Mouse (Mus musculus): Measurements from ENCODE around the gene Mxra7.
A peak's percentile ranks its signal among the peaks of the same experiment; 100 is the strongest.

Gene Mxra7

DNA sequence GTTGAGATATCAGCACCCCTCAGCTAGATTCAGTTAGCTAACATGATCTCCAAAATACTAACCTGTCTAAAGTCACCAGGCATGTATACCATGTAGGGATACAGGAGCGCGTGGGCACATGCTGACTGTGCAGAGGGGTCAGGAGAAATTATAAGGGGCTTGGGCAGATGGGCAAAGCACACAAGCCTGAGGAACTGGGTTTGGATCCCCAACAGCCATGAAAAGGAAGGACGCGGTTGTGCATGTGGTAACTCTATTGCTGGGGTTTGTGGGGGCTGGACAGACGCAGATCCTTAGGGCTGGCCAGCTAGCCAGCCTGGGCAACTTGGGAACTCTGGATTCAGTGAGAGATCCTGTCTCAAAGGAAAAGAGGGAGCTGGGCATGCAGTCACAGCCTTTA is 10.3 kb downstream of the Mxra7 start:
- Histone ChIP-seq H3K9me3 (ENCODE audit: low read length) (no peaks in the 10 kb centered on the region), H3K27me3 (ENCODE audit: insufficient read depth, low read length) (peaks cover 7% of the 10 kb centered on the region; the same call in 1 of the 2 replicates), H3K4me1 (replicated peaks; ENCODE audit: low read depth, low read length) (peaks cover 54% of the 10 kb centered on the region), H3K36me3 (ENCODE audit: insufficient read depth, low read length) (no peaks in the 10 kb centered on the region), H3K4me3 (replicated peaks; ENCODE audit: low read length) (no peak overlapping the region)
- TF ChIP-seq NANOG (IDR thresholded peaks at IDR 0.05; ENCODE audit: borderline replicate concordance, low read length) (no peak), POU5F1 (IDR thresholded peaks at IDR 0.05; ENCODE audit: borderline replicate concordance, low read length) (no peak), CTCF (conservative IDR thresholded peaks at IDR 0.05; ENCODE audit: low read length) (no peak)

GRCm38 (mm10) chr11:116816769-116817168 is 11.1 kb downstream of the Mxra7 start:
- TF ChIP-seq NANOG (IDR thresholded peaks at IDR 0.05; ENCODE audit: borderline replicate concordance, low read length) = no peak
- no peak for TF ChIP-seq CTCF (conservative IDR thresholded peaks at IDR 0.05; ENCODE audit: low read length)
- no peak for TF ChIP-seq POU5F1 (IDR thresholded peaks at IDR 0.05; ENCODE audit: borderline replicate concordance, low read length)
- H3K27me3 ChIP-seq (ENCODE audit: insufficient read depth, low read length) = peaks cover 7% of the 10 kb centered on the region; the same call in 1 of the 2 replicates
- H3K36me3 ChIP-seq (ENCODE audit: insufficient read depth, low read length) = no peaks in the 10 kb centered on the region
- peaks cover 56% of the 10 kb centered on the region for H3K4me1 ChIP-seq (replicated peaks; ENCODE audit: low read depth, low read length)
- no peaks in the 10 kb centered on the region for H3K9me3 ChIP-seq (ENCODE audit: low read length)
- H3K4me3 ChIP-seq (replicated peaks; ENCODE audit: low read length) = no peak overlapping the region

DNA sequence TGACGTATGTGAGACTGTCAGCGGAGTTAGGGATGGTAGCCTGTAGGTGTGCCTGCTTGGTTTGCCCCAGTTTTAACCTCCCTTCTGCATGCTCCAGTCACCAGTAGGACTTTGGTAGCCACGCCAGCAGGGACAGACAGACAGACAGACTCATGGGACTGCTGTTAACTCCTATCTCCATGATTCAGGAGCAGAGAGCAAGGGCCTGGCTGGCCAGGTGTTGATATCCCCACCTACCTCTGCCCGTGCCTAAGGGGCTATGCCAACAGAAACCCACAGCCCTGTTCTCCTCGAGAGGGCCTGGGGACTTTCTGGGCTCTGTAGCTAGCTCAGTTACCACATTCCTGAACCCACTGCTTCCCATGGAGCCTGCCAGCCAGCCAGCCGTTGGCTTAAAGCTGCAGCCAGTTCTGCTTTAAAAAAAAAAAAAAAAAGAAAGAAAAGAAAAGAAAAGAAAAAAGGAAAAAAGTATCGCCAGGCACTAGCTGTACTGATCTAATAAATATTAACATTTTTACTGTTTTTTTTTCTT is 12.9 kb downstream of the Mxra7 start:
- Histone ChIP-seq H3K4me1 (replicated peaks; ENCODE audit: low read depth, low read length) (peaks cover 71% of the 10 kb centered on the region), H3K4me3 (replicated peaks; ENCODE audit: low read length) (peak overlapping the region; percentile 57), H3K27me3 (ENCODE audit: insufficient read depth, low read length) (peaks cover 13% of the 10 kb centered on the region), H3K9me3 (ENCODE audit: low read length) (no peaks in the 10 kb centered on the region), H3K36me3 (ENCODE audit: insufficient read depth, low read length) (no peaks in the 10 kb centered on the region)
- TF ChIP-seq CTCF (conservative IDR thresholded peaks at IDR 0.05; ENCODE audit: low read length) (no peak), POU5F1 (IDR thresholded peaks at IDR 0.05; ENCODE audit: borderline replicate concordance, low read length) (no peak), NANOG (IDR thresholded peaks at IDR 0.05; ENCODE audit: borderline replicate concordance, low read length) (no peak)

- TF ChIP-seq POU5F1 (IDR thresholded peaks at IDR 0.05; ENCODE audit: borderline replicate concordance, low read length) (no peak), CTCF (conservative IDR thresholded peaks at IDR 0.05; ENCODE audit: low read length) (no peak), NANOG (IDR thresholded peaks at IDR 0.05; ENCODE audit: borderline replicate concordance, low read length) (no peak)
- peaks cover 73% of the 10 kb centered on the region for H3K4me1 ChIP-seq (replicated peaks; ENCODE audit: low read depth, low read length)
- H3K9me3 ChIP-seq (ENCODE audit: low read length) = no peaks in the 10 kb centered on the region
- peak overlapping the region; percentile 57 for H3K4me3 ChIP-seq (replicated peaks; ENCODE audit: low read length)
- H3K36me3 ChIP-seq (ENCODE audit: insufficient read depth, low read length) = no peaks in the 10 kb centered on the region
- H3K27me3 ChIP-seq (ENCODE audit: insufficient read depth, low read length) = peaks cover 19% of the 10 kb centered on the region
Measured at GRCm38 (mm10) chr11:116814076-116814883, 13.6 kb downstream of the Mxra7 start.

GRCm38 (mm10) chr11:116813610-116814009 is 14.2 kb downstream of the Mxra7 start:
- Histone ChIP-seq H3K27me3 (ENCODE audit: insufficient read depth, low read length) (peaks cover 19% of the 10 kb centered on the region), H3K9me3 (ENCODE audit: low read length) (no peaks in the 10 kb centered on the region), H3K4me1 (replicated peaks; ENCODE audit: low read depth, low read length) (peaks cover 74% of the 10 kb centered on the region), H3K36me3 (ENCODE audit: insufficient read depth, low read length) (no peaks in the 10 kb centered on the region), H3K4me3 (replicated peaks; ENCODE audit: low read length) (peak overlapping the region; percentile 57)
- TF ChIP-seq CTCF (conservative IDR thresholded peaks at IDR 0.05; ENCODE audit: low read length) (no peak), POU5F1 (IDR thresholded peaks at IDR 0.05; ENCODE audit: borderline replicate concordance, low read length) (no peak), NANOG (IDR thresholded peaks at IDR 0.05; ENCODE audit: borderline replicate concordance, low read length) (no peak)

- Histone ChIP-seq H3K9me3 (ENCODE audit: low read length) (no peaks in the 10 kb centered on the region), H3K36me3 (ENCODE audit: insufficient read depth, low read length) (no peaks in the 10 kb centered on the region), H3K4me1 (replicated peaks; ENCODE audit: low read depth, low read length) (peaks cover 77% of the 10 kb centered on the region), H3K4me3 (replicated peaks; ENCODE audit: low read length) (peak overlapping the region; percentile 57), H3K27me3 (ENCODE audit: insufficient read depth, low read length) (peaks cover 19% of the 10 kb centered on the region)
- TF ChIP-seq NANOG (IDR thresholded peaks at IDR 0.05; ENCODE audit: borderline replicate concordance, low read length) = no peak
Measured at GRCm38 (mm10) chr11:116812793-116813529, 14.9 kb downstream of the Mxra7 start.

DNA sequence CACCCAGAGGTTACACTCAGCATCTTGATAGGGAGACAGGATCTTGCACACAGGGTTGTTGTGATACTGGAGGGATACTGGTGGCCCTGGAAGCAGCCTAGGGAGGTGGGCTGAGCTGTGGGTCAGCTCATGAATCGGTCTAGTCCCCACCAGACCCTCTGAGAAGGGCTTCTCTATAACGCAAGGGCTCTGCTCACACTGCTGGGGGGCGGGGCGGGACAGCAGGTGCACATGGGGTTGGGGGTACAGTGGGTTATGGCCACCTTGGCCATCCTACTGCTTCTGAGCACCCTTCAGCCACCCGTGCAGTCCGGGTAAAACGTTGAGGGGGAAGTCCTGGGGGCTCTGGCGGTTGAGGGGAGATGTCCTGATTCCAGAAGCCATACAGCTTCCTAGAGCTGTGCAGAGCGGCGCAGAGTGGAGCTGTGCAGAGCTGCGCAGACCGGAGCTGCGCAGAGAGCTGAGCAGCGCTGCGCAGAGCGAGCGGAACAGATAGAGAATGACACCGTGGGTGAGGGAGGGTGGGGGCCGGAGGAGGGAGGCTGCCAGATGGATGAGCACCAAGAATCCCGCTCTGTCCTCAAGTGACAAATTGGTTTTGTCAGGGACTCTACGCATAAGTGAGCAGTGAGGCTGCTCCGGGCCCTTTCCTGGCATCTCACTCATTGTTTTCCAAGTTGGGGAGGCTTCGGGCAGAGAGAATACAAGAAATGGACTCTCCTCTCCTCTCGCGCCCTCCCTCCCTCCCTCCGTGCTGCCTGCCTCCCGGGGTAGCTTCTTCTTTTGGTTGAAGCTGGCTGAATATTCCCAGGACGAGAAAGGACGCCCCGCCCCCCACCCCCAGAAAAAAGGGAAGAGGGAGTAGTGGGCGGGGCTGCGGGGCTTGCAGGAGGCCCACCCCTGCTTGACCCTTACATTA is 16.6 kb downstream of the Mxra7 start:
- Histone ChIP-seq H3K36me3 (ENCODE audit: insufficient read depth, low read length) (no peaks in the 10 kb centered on the region), H3K9me3 (ENCODE audit: low read length) (no peaks in the 10 kb centered on the region), H3K4me3 (replicated peaks; ENCODE audit: low read length) (peak overlapping the region; percentile 74), H3K27me3 (ENCODE audit: insufficient read depth, low read length) (peaks cover 19% of the 10 kb centered on the region), H3K4me1 (replicated peaks; ENCODE audit: low read depth, low read length) (peaks cover 73% of the 10 kb centered on the region)
- TF ChIP-seq POU5F1 (IDR thresholded peaks at IDR 0.05; ENCODE audit: borderline replicate concordance, low read length) = no peak
- no peak for TF ChIP-seq NANOG (IDR thresholded peaks at IDR 0.05; ENCODE audit: borderline replicate concordance, low read length)
- no peak for TF ChIP-seq CTCF (conservative IDR thresholded peaks at IDR 0.05; ENCODE audit: low read length)
